Mouse (Mus musculus) Patski (cell line): ENCODE measurements around the gene Hamp2. TPM values are rescaled to one million over a fixed set of nuclear protein-coding genes. Genes with fewer than 3 reads are reported as not detected.

ENCODE experiments used
- ATAC-seq: fragments of 100-300 bp; one replicate; pipeline ENCODE4 v1.8.0; 2021
- CTCF ChIA-PET: fragments of 350-600 bp; sonication (Branson Sonifier 250); formaldehyde crosslinking; loops from one replicate; lab custom pipeline; 2022; ENCODE audit warnings: inconsistent platforms; lab: Charles Lee
- POLR2A ChIA-PET: fragments of 350-600 bp; sonication (Branson Sonifier 250); formaldehyde crosslinking; loops from one replicate; lab custom pipeline; 2022; ENCODE audit warnings: antibody characterized with exemption, inconsistent platforms; lab: Charles Lee
- DNase-seq: peaks from one replicate; pipeline ENCODE4 v3.0.0-alpha.2; 2011; ENCODE audit warnings: low read depth, low spot score
- H3K27me3 ChIP-seq: fragments of 371-371 bp; one replicate; pipeline ENCODE4 v1.5.1; 2021
- CTCF ChIP-seq: fragments of 100-300 bp; IDR thresholded peaks from one replicate; pipeline ENCODE4 v1.5.1; 2021
- in situ Hi-C: fragments of 300-500 bp; cut with MboI; formaldehyde crosslinking; loops from 3 replicates; pipeline ENCODE4 v1.11.1; 2018; ENCODE audit warnings: low pct_unique_long_range_greater_than_20kb, mixed read lengths
- polyA plus RNA-seq: library from polyadenylated mRNA; unstranded; gene quantifications from one replicate; pipeline ENCODE4 v1.2.3, GENCODE M21; 2021

The Hamp2 gene
- polyA plus RNA-seq, 1 experiment from 2014 or later = not detected

GRCm38 (mm10) chr7:30962862-30963261 is 38.4 kb upstream of the Hamp2 start:
- in situ Hi-C loops = no loop called here
- no peaks in the 10 kb centered on the region for H3K27me3 ChIP-seq
- ChIA-PET POLR2A (no interaction called here), CTCF (no interaction called here)
- ATAC-seq (no peak), DNase-seq (no peak)
- TF ChIP-seq CTCF = no peak

GRCm38 (mm10) chr7:30959786-30960349 is 35.4 kb upstream of the Hamp2 start:
- POLR2A ChIA-PET = no interaction called here
- no peak for DNase-seq
- no peaks in the 10 kb centered on the region for H3K27me3 ChIP-seq
- no peak for TF ChIP-seq CTCF
- CTCF ChIA-PET = no interaction called here
- no peak for ATAC-seq
- in situ Hi-C loops = no loop called here

GRCm38 (mm10) chr7:30958866-30959487 is 34.5 kb upstream of the Hamp2 start:
- no peaks in the 10 kb centered on the region for H3K27me3 ChIP-seq
- DNase-seq (no peak), ATAC-seq (no peak)
- TF ChIP-seq CTCF = no peak
- in situ Hi-C loops = no loop called here
- ChIA-PET POLR2A (no interaction called here), CTCF (no interaction called here)

GRCm38 (mm10) chr7:30958109-30958865 is 33.8 kb upstream of the Hamp2 start:
- ChIA-PET POLR2A (no interaction called here), CTCF (no interaction called here)
- no peak for TF ChIP-seq CTCF
- H3K27me3 ChIP-seq = no peaks in the 10 kb centered on the region
- ATAC-seq = no peak
- DNase-seq = no peak
- in situ Hi-C loops = no loop called here

GRCm38 (mm10) chr7:30957367-30957783 is 32.9 kb upstream of the Hamp2 start:
- ATAC-seq = peak; percentile 19

GRCm38 (mm10) chr7:30956756-30957366 is 32.4 kb upstream of the Hamp2 start, which contains the start of gene Usf2:
Usf2 (minus strand) TSS chr7:30956803.
- ChIA-PET CTCF (no interaction called here), POLR2A (interaction anchor here (0.6 to 1.0 kb wide), 8 partner anchors 9 to 1933 kb away, joined by 3 to 6 read pairs (median 4); partner anchors contain the start of gene Lsr)
- TF ChIP-seq CTCF = no peak
- in situ Hi-C loops = no loop called here
- DNase-seq (no peak), ATAC-seq (peak; percentile 42)
- H3K27me3 ChIP-seq = no peaks in the 10 kb centered on the region

More at GRCm38 (mm10) chr7:30957367-30957783, 32.9 kb upstream of the Hamp2 start:
- CTCF ChIA-PET = no interaction called here
- no peak for DNase-seq
- H3K27me3 ChIP-seq = no peaks in the 10 kb centered on the region
- POLR2A ChIA-PET = interaction anchor here (0.6 to 1.0 kb wide), 5 partner anchors 8 to 1934 kb away, joined by 3 to 6 read pairs (median 3); no protein-coding TSS in a partner anchor
- TF ChIP-seq CTCF = no peak
- in situ Hi-C loops = no loop called here

GRCm38 (mm10) chr7:30956357-30956751 is 31.9 kb upstream of the Hamp2 start:
- ATAC-seq (peak; percentile 2), DNase-seq (no peak)
- CTCF ChIA-PET = interaction anchor here (0.6 kb wide), 1 partner anchor 9 kb away, joined by 3 read pairs; no protein-coding TSS in a partner anchor
- in situ Hi-C loops = no loop called here
- no peak for TF ChIP-seq CTCF
- POLR2A ChIA-PET = interaction anchor here (0.6 to 1.0 kb wide), 5 partner anchors 11 to 360 kb away, joined by 3 to 6 read pairs (median 4); partner anchors contain the start of gene Lsr
- no peaks in the 10 kb centered on the region for H3K27me3 ChIP-seq

GRCm38 (mm10) chr7:30955584-30956356 is 31.3 kb upstream of the Hamp2 start:
- no peaks in the 10 kb centered on the region for H3K27me3 ChIP-seq
- CTCF ChIA-PET = interaction anchor here (0.6 to 1.2 kb wide), 3 partner anchors 8 to 112 kb away, joined by 3 read pairs; no protein-coding TSS in a partner anchor
- ATAC-seq (peak; percentile 81), DNase-seq (no peak)
- TF ChIP-seq CTCF = no peak
- in situ Hi-C loops = no loop called here
- POLR2A ChIA-PET = interaction anchor here (0.9 kb wide), 1 partner anchor 10 kb away, joined by 3 read pairs; no protein-coding TSS in a partner anchor

GRCm38 (mm10) chr7:30954971-30955520 is 30.6 kb upstream of the Hamp2 start:
- DNase-seq = no peak
- in situ Hi-C loops = no loop called here
- no peak for TF ChIP-seq CTCF

More at GRCm38 (mm10) chr7:30954971-30955520, 30.6 kb upstream of the Hamp2 start:
- H3K27me3 ChIP-seq = no peaks in the 10 kb centered on the region
- CTCF ChIA-PET = interaction anchor here (0.8 to 1.2 kb wide), 2 partner anchors 25 to 111 kb away, joined by 3 read pairs; no protein-coding TSS in a partner anchor
- ATAC-seq = no peak
- POLR2A ChIA-PET = no interaction called here
